Mouse (Mus musculus) hindbrain, embryonic 10.5 days (tissue): ENCODE measurements at regions not wholly inside any gene's neighbourhood (a gene's known extent, or its start where the extent isn't known, plus 50 kb on each side); places are given as distances from the start of the nearest gene placed in this dataset.

Experiments
- DNase-seq: peaks from one replicate; pipeline ENCODE4 v3.0.0-alpha.2; 2017; ENCODE audit warnings: low spot score
- H3K27ac ChIP-seq: fragments of 300-500 bp; sonication (generic); 2 replicates; pipeline ENCODE4 v1.5.1; 2016; ENCODE audit warnings: mild to moderate bottlenecking, moderate library complexity
- H3K27me3 ChIP-seq: fragments of 300-500 bp; sonication (generic); 2 replicates; pipeline ENCODE4 v1.6.1; 2016; ENCODE audit warnings: mild to moderate bottlenecking; ENCODE audit not compliant: poor library complexity, insufficient read depth, severe bottlenecking
- H3K36me3 ChIP-seq: fragments of 300-500 bp; sonication (generic); 2 replicates; pipeline ENCODE4 v1.6.1; 2016; ENCODE audit warnings: mild to moderate bottlenecking, moderate library complexity
- H3K4me1 ChIP-seq: fragments of 300-500 bp; sonication (generic); replicated peaks from 2 replicates; pipeline ENCODE4 v1.6.1; 2016; ENCODE audit warnings: mild to moderate bottlenecking
- H3K4me3 ChIP-seq: fragments of 300-500 bp; sonication (generic); 2 replicates; pipeline ENCODE4 v1.5.1; 2016; ENCODE audit warnings: mild to moderate bottlenecking, moderate library complexity
- H3K9me3 ChIP-seq: fragments of 300-500 bp; sonication (generic); 2 replicates; pipeline ENCODE4 v1.6.1; 2016; ENCODE audit warnings: mild to moderate bottlenecking, moderate library complexity
- WGBS: fragments of 180-500 bp; shearing (Covaris S2); methylation state at CpG from one replicate; pipeline ENCODE4 v1.1.7; 2016; 5-methylcytosine and 5-hydroxymethylcytosine counted together

DNA sequence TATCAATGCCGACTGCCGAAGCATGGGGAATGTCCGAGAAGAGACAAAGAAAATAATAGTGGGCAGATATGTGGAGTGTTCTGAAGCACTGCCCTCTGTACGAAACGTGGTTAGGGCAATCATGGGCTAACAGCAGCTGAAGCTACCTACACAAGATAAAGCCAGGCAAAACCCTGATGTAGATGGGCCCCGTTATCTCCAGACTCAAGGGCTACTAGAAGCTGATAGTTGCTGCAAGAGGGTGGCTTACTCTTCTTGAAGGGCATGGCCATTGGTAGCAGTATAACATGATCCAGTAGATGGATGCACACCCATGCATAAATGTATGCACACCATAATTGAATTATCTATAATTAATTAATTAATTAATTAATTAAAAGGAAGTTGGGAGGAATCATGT, 2251.6 kb upstream of the Gm7489 start:
- WGBS = 94% methylated on average over 6 of the region's 6 CpGs

DNA sequence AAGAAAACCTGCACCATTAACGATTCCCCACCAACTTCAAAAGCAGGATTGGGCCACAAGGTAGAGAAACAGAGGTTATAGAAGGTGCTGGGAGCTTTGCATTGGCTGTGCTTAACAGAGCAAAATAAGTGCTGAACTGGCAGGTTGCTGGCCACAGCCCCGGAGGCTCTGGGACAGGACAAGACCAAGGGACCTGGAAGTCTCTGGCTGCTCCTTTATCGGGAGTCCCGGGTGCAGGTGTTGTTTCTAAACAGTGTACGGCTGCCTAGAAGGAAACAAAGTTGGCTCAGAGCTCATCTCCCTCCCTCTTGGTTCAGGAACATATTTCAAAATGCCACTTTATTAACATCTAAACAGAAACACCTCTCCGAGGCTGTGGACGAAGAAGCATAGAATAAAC, 2250.0 kb upstream of the Gm7489 start:
- 57% methylated on average over 7 of the region's 7 CpGs for WGBS
- Histone ChIP-seq H3K27ac (no peak overlapping the region), H3K36me3 (no peaks in the 10 kb centered on the region), H3K4me1 (no peaks in the 10 kb centered on the region; the same call in 1 of the 2 replicates), H3K4me3 (peak overlapping the region; percentile 20; the same call in 1 of the 2 replicates), H3K27me3 (no peaks in the 10 kb centered on the region), H3K9me3 (no peaks in the 10 kb centered on the region)
- no peak for DNase-seq

More for the DNA sequence above, 2251.6 kb upstream of the Gm7489 start:
- H3K4me1 ChIP-seq = peaks cover 4% of the 10 kb centered on the region; the same call in 1 of the 2 replicates
- no peak for DNase-seq
- no peaks in the 10 kb centered on the region for H3K27me3 ChIP-seq
- H3K27ac ChIP-seq = no peak overlapping the region
- H3K4me3 ChIP-seq = no peak overlapping the region
- no peaks in the 10 kb centered on the region for H3K36me3 ChIP-seq
- H3K9me3 ChIP-seq = no peaks in the 10 kb centered on the region

DNA sequence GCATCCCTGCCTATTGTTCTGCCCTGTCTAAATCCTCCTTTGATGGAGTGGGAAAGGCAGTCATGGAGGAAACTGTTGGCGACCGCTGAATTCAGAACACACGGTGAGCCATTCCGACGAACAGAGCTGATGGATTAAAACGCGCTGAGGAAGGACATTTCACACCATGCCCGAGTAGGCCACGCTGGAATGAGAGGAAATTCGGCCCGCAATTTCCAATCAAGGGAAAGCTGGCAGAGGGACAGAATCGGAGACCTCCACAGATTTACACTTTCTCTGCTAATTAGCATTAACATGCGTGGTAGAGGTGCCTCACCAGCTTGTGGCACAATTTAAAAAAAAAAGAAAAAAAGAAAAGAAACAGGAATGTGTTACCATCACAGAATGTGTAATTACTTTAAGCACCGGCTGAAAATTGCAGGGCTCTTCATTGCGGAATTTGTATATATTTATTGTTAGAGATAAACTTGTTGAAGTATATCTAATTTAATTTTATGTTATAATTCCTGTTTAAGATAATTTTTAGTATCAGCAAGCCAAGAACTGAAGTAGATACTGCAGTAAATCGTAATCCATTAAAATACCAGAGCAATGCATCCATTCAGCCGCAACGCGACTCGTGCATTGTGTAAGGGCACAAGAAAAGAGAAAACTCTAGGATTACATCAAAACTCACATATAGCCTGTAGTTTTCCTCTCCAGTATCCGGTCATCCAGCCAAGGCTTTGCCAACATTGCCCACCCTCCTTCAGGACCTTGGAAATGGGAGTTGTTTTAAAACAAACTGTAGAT, 2249.4 kb upstream of the Gm7489 start:
- H3K27me3 ChIP-seq = no peaks in the 10 kb centered on the region
- H3K4me1 ChIP-seq = no peaks in the 10 kb centered on the region; the same call in 1 of the 2 replicates
- no peak overlapping the region for H3K27ac ChIP-seq
- H3K9me3 ChIP-seq = no peaks in the 10 kb centered on the region
- H3K4me3 ChIP-seq = peak overlapping the region; percentile 20
- no peaks in the 10 kb centered on the region for H3K36me3 ChIP-seq
- WGBS = 50% methylated on average over 21 of the region's 21 CpGs
- peak; percentile 6 for DNase-seq

DNA sequence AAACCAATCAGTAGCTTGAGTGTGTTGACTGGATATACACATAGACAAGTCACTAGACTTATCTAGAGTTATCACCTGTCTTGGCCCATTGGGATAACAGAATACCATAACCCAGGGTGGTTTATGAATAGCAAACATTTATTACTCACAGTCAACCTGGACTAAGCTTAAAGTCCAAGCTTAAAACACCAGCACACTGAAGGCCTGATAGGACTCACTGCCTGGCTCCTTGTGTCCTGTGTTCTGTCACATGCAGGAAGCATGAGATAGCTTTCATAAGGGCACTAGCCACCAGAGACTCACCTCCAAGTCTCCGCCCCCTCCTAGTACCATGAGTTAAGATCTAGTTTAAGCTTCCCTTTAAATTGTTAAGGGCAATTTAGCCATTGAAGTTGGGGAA, 2247.1 kb upstream of the Gm7489 start:
- no peak overlapping the region for H3K27ac ChIP-seq
- H3K27me3 ChIP-seq = no peaks in the 10 kb centered on the region
- no peak overlapping the region for H3K4me3 ChIP-seq
- no peak for DNase-seq
- no peaks in the 10 kb centered on the region for H3K36me3 ChIP-seq
- H3K9me3 ChIP-seq = no peaks in the 10 kb centered on the region
- H3K4me1 ChIP-seq = no peaks in the 10 kb centered on the region; the same call in 1 of the 2 replicates
- 89% methylated on average over 1 of the region's 1 CpGs for WGBS

DNA sequence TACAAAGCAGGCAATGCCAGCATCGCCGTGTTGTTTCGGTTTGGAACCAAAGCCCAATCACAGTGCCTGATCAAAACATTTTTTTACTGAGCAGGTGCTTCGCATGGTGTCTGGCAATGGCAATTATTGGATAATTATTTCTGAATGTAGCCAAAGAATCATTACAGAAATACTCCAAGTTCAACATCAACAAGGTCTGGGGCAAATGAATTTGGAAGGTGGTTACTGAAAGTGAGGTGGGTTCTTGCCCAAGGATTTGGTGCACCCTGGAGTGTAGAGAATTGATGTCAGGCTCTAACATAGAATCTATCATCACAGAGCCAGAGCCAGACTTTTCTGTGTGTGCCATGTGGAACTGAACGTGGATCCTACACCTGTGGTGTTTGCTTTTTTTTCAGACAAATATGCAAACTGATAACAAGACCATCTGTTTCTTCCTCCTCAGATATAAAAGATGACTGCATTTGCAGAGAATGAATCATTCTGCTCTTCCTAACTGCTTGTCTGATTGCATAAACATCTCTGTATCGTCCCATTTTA, 2240.9 kb upstream of the Gm7489 start:
- Histone ChIP-seq H3K27ac (no peak overlapping the region), H3K4me1 (no peaks in the 10 kb centered on the region), H3K36me3 (no peaks in the 10 kb centered on the region), H3K4me3 (no peak overlapping the region), H3K9me3 (no peaks in the 10 kb centered on the region), H3K27me3 (no peaks in the 10 kb centered on the region)
- WGBS = 90% methylated on average over 6 of the region's 6 CpGs
- no peak for DNase-seq

DNA sequence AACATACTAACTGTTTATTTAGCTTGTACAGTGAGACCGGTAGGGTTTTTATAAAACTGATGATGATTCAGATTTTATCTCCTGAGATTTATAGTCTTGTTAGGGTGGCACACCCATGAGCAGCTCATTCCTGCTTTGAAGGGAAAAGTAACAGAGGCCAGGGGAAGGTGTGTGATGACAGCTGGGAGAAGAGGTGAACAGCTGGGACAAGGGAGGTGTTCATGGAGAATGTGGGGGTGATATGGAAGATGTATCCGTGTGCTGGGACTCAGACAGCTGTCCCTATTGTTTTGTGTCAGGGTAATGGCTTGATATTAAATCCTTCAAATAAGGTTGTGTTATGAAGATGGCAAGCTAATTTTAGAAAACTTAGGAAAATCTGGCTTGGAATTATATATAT, 2238.4 kb upstream of the Gm7489 start:
- H3K27me3 ChIP-seq = no peaks in the 10 kb centered on the region
- H3K4me1 ChIP-seq = no peaks in the 10 kb centered on the region
- no peaks in the 10 kb centered on the region for H3K9me3 ChIP-seq
- no peak for DNase-seq
- WGBS = 77% methylated on average over 2 of the region's 2 CpGs
- H3K36me3 ChIP-seq = no peaks in the 10 kb centered on the region
- H3K4me3 ChIP-seq = no peak overlapping the region
- no peak overlapping the region for H3K27ac ChIP-seq

DNA sequence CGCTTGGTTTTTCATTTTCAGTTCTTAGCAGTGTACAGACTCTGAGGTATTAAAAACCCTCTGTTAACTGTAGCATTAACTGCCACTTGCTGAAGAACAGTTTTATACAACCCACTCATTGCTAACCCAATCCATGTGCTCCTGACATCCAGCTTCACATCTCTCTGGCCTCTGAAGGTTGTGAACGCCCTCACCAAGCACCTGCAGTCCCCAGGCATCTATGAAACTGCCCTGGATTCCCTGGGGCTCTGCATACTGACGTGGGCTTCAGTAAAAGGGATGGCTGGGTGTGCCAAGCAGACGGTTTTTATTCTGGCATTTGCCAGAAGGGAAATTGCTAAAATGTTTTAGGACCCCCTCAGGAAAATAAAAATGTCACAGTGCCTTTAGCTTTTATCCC, 2232.2 kb upstream of the Gm7489 start:
- no peak for DNase-seq
- no peaks in the 10 kb centered on the region for H3K36me3 ChIP-seq
- 58% methylated on average over 4 of the region's 4 CpGs for WGBS
- no peak overlapping the region for H3K4me3 ChIP-seq
- no peaks in the 10 kb centered on the region for H3K4me1 ChIP-seq
- no peaks in the 10 kb centered on the region for H3K27me3 ChIP-seq
- peaks cover 3% of the 10 kb centered on the region; the same call in 1 of the 2 replicates for H3K9me3 ChIP-seq
- no peak overlapping the region for H3K27ac ChIP-seq

DNA sequence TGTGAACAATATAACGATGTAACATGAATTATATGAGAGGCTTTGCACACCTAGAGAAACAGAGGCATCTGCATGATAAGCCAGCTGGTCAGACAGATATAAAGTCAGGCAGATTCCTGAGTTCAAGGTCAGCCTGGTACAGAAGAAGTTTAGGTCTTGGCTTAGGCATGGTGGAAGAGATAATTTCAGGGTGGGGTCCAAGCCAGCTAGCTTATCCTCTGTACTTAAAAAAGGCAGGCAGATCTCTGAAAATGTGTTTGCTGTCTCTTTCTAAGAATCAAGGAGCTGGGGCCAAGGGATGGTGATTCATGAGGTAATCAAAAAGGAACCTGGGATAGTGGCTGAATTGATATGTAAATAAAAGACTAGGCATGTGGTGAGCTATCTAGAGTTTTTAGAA, 2227.1 kb upstream of the Gm7489 start:
- Histone ChIP-seq H3K9me3 (peaks cover 5% of the 10 kb centered on the region; the same call in 1 of the 2 replicates), H3K4me3 (no peak overlapping the region), H3K4me1 (no peaks in the 10 kb centered on the region), H3K27me3 (no peaks in the 10 kb centered on the region), H3K27ac (no peak overlapping the region), H3K36me3 (no peaks in the 10 kb centered on the region)
- WGBS = 89% methylated on average over 1 of the region's 1 CpGs
- no peak for DNase-seq

DNA sequence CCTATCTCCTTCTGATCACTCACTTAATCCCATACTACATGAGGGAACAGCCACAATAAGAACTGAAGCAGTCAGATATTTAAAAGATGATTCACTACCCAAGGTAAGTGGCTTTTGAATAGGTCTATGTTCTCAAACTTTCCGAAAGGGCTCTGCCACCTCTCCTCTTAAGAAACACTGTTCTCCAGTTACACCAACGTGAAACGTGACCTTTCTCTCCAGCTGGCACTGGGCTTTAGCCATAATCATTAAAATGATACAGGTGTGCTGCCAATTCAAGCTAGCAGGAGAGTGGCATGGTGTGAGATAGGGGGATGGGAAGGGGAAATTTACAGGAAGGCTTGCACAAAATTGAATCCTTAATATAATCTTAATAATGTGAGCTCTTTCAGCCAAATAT, 2216.4 kb upstream of the Gm7489 start:
- 64% methylated on average over 3 of the region's 3 CpGs for WGBS
- Histone ChIP-seq H3K9me3 (no peaks in the 10 kb centered on the region), H3K4me1 (no peaks in the 10 kb centered on the region), H3K27ac (no peak overlapping the region), H3K27me3 (no peaks in the 10 kb centered on the region), H3K36me3 (no peaks in the 10 kb centered on the region), H3K4me3 (no peak overlapping the region)
- DNase-seq = no peak

DNA sequence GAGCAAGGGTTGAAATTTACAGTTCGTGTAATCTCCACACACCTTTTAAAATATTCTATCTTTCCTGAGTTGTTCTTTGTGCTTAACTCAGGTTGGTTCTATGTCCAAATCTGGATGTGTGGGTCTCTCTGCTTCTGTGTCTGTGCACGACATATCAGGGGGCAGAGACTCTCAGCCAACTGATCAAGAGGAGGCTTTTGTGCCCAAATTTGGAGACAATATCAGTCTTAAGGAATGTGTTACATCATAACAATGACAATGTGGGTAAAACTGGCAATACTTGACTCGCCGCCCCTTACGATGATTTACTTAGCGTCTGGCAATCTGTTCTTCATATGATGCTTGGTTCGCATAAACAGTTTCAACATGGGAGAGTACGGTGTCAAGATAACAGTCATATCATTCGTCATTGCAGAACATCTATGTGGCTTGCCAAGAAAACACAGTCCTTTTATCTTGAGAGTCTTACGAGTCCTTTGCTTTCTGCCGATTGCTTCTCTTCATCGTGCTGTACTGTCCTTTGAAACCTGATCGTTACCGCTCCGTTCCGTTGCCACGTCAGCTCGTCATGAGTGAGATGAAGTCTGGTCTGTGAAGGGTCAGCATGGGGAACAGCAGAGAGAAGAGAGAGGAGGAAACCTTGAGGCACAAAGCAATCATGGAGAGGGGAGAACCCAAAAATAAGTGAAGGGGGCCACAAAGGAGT, 2212.9 kb upstream of the Gm7489 start:
- DNase-seq = no peak
- Histone ChIP-seq H3K27ac (no peak overlapping the region), H3K36me3 (no peaks in the 10 kb centered on the region), H3K4me3 (no peak overlapping the region), H3K27me3 (no peaks in the 10 kb centered on the region), H3K9me3 (no peaks in the 10 kb centered on the region), H3K4me1 (no peaks in the 10 kb centered on the region)
- 93% methylated on average over 18 of the region's 18 CpGs for WGBS

DNA sequence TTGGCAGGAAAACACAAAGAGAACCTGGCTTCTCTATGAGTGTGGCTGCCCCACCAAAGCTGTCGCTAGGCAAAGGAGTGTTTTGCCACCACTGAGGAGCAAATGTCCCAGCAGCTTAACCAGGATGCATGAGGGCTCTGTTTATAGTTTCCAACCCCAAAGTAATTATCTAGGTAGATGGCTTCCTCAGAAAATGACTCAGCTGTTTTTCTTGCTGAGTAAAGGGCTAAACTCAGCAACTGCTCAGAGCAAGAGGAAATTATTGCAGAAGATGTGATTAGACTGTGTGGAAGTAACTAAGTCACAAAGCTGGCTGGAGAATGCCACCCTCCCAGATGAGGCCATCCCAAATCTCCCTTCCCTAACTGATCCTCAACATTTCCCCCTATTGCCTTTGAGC, 2211.2 kb upstream of the Gm7489 start:
- H3K27me3 ChIP-seq = no peaks in the 10 kb centered on the region
- no peak overlapping the region for H3K27ac ChIP-seq
- no peak for DNase-seq
- H3K4me3 ChIP-seq = no peak overlapping the region
- H3K36me3 ChIP-seq = no peaks in the 10 kb centered on the region
- WGBS = 69% methylated on average over 1 of the region's 1 CpGs
- no peaks in the 10 kb centered on the region for H3K4me1 ChIP-seq
- no peaks in the 10 kb centered on the region for H3K9me3 ChIP-seq

DNA sequence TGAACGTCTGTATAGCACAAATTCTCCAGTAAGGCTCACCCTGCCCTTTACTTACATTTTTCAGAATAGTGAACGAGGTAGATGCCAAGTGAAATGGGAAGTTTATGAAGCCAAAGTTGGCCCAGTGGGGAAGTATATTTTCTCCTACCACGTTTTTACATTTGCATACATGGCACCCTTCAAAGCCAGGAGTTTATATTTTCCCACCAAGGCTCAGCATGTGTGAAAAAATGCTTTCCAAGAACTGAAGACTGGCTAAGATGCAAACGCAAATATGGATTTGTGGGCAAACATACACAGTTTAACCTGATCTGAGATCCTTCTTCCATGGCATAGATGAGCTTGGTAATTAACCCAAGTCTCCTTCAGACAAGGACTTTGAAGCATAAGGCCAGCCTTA, 2209.4 kb upstream of the Gm7489 start:
- DNase-seq = no peak
- Histone ChIP-seq H3K27me3 (no peaks in the 10 kb centered on the region), H3K4me1 (no peaks in the 10 kb centered on the region), H3K9me3 (no peaks in the 10 kb centered on the region), H3K27ac (no peak overlapping the region), H3K36me3 (no peaks in the 10 kb centered on the region), H3K4me3 (no peak overlapping the region)
- WGBS = 79% methylated on average over 4 of the region's 4 CpGs

DNA sequence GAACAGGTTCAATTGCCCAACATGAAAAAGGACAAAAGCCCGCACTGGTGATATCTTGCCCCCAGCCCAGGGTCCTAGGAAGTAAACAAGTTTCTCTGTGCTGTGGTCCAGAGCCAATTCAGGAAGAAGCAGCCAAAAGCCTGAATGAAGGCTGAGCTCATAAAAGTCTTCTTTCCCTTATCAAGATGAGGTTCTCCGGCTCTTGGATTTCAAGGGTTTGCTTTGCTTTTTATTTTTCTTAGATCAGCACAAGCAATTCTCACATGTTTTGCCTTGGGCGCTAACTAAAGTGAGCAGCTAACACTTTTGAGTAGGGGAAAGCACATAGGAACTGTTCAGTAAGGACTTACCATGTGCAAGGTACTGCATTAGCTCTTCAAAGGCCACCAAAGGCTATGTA, 2208.0 kb upstream of the Gm7489 start:
- 91% methylated on average over 3 of the region's 3 CpGs for WGBS

More for the DNA sequence above, 2208.0 kb upstream of the Gm7489 start:
- no peak overlapping the region for H3K27ac ChIP-seq
- DNase-seq = no peak
- no peaks in the 10 kb centered on the region for H3K27me3 ChIP-seq
- H3K36me3 ChIP-seq = no peaks in the 10 kb centered on the region
- no peak overlapping the region for H3K4me3 ChIP-seq
- H3K4me1 ChIP-seq = no peaks in the 10 kb centered on the region
- no peaks in the 10 kb centered on the region for H3K9me3 ChIP-seq
